Mouse (Mus musculus): Measurements from ENCODE around the gene Speg.

Speg gene

GRCm38 (mm10) chr1:75444208-75444607, 69.1 kb downstream of the Speg start:
- DNase-seq = no peak

GRCm38 (mm10) chr1:75445141-75445701, 70.1 kb downstream of the Speg start:
- no peak for DNase-seq

- peak; percentile 44 to 70 for DNase-seq
These were observed 70.9 kb downstream of the Speg start for GRCm38 (mm10) chr1:75445751-75446611.

GRCm38 (mm10) chr1:75446656-75447055, 71.6 kb downstream of the Speg start:
- DNase-seq = no peak

GRCm38 (mm10) chr1:75447265-75448051, 72.4 kb downstream of the Speg start:
- no peak for DNase-seq

GRCm38 (mm10) chr1:75448052-75448431, 72.9 kb downstream of the Speg start:
- DNase-seq = no peak

- DNase-seq = no peak
These were observed 73.8 kb downstream of the Speg start for GRCm38 (mm10) chr1:75448937-75449336.

- no peak for DNase-seq
These were observed 74.5 kb downstream of the Speg start for GRCm38 (mm10) chr1:75449377-75450135.

- DNase-seq = no peak
These were observed 75.4 kb downstream of the Speg start, which contains the start of gene Asic4 for GRCm38 (mm10) chr1:75450314-75451005. Asic4 (plus strand) TSS chr1:75450436.

- DNase-seq = no peak
These were observed 76.8 kb downstream of the Speg start for GRCm38 (mm10) chr1:75451900-75452299.

- DNase-seq = no peak
These were observed 80.3 kb downstream of the Speg start for GRCm38 (mm10) chr1:75455433-75455832.

GRCm38 (mm10) chr1:75455948-75456347, 80.9 kb downstream of the Speg start:
- no peak for DNase-seq

- DNase-seq = no peak
These were observed 81.9 kb downstream of the Speg start for GRCm38 (mm10) chr1:75456746-75457564.

GRCm38 (mm10) chr1:75457710-75458024, 82.6 kb downstream of the Speg start:
- no peak for DNase-seq

- DNase-seq = no peak
These were observed 83.1 kb downstream of the Speg start for GRCm38 (mm10) chr1:75458025-75458788.

GRCm38 (mm10) chr1:75458789-75459684, 83.9 kb downstream of the Speg start:
- no peak for DNase-seq

- no peak for DNase-seq
These were observed 85.2 kb downstream of the Speg start for GRCm38 (mm10) chr1:75460297-75460696.

- DNase-seq = no peak
These were observed 87.5 kb downstream of the Speg start for GRCm38 (mm10) chr1:75462636-75463035.

GRCm38 (mm10) chr1:75463652-75464204, 88.6 kb downstream of the Speg start:
- DNase-seq = no peak
